Mouse (Mus musculus): ENCODE results near the gene Edaradd. TPM values are rescaled to one million over a fixed set of nuclear protein-coding genes. Genes with fewer than 3 reads are reported as not detected.

Gene Edaradd
- polyA plus RNA-seq, 1 experiment, result not detected

DNA sequence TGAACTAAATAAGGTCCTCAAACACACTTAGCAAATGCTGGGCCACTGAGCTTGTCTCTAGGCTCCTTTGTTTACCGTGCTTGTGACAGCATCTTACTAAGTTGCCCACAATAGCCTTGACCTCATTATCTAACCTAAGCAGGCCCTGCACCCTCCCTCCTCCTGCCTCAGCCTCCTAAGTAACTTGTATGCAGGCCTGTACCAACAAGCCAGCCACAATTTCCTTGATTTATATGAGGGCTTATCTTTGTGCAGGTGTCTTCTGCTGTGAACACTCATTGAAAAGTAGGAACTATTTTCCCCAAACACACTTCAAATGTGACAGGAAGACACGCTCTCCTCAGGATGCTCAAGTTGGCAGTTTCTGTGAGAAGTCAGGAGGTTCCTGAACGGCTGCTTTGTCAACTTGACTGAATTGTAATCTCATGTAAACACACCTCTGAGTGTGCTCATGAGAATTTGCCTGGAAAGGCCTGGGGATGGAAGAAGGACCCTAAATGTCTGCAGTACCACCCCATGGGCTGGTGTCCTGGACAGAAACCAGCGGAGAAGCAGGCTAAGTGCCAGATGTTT lies 17.5 kb downstream of the Edaradd start:
- H3K4me3 ChIP-seq (ENCODE audit: insufficient read depth, poor library complexity, severe bottlenecking), result no peak overlapping the region
- H3K79me3 ChIP-seq (ENCODE audit: low read depth), result no peaks in the 10 kb centered on the region
- H3K36me3 ChIP-seq (ENCODE audit: control insufficient read depth, insufficient read depth), result no peaks in the 10 kb centered on the region
- no peak overlapping the region for H3ac ChIP-seq (ENCODE audit: control insufficient read depth, insufficient read length, low read depth)
- no peaks in the 10 kb centered on the region for H3K79me2 ChIP-seq (ENCODE audit: control insufficient read depth, insufficient read depth)
- H3K27me3 ChIP-seq (ENCODE audit: control insufficient read depth, insufficient read depth, insufficient read length), result no peaks in the 10 kb centered on the region
- no peak for TF ChIP-seq FOSL1 (IDR thresholded peaks at IDR 0.05; ENCODE audit: insufficient read depth, low read length, poor library complexity, severe bottlenecking)
- TF ChIP-seq USF1 (IDR thresholded peaks at IDR 0.05; ENCODE audit: low read depth), result no peak
- no peak for TF ChIP-seq MYOG (IDR thresholded peaks at IDR 0.05; ENCODE audit: control insufficient read depth, extremely low read depth, insufficient read length)
- no peak for TF ChIP-seq CTCF (IDR thresholded peaks at IDR 0.05; ENCODE audit: control insufficient read depth, insufficient read depth, insufficient read length)
- TF ChIP-seq MAX (IDR thresholded peaks at IDR 0.05), result no peak
- no peak for TF ChIP-seq MYOD1 (IDR thresholded peaks at IDR 0.05; ENCODE audit: control insufficient read depth, insufficient read length, low read depth)
- no peak for TF ChIP-seq CEBPB (IDR thresholded peaks at IDR 0.05; ENCODE audit: low read depth)

DNA sequence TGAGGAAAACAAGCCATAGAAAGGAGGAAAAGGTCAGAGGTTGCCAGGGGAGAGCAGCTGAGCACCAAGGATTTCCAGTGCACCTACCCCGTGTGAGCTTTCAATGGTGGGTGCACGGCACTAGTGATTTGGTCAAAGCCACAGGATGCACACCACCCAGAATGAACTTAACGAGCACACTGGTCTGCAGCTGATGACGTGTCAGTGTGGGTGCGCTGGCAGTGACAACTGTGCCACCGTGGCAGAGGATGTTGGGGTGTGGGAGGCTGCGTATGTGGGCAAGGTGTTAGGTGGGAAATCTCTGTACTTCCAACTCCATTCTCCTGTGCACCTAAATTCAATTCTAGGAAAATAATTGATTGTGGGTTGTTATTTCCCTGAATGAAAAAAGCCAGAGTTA lies 21.1 kb downstream of the Edaradd start:
- Histone ChIP-seq H3K79me2 (ENCODE audit: control insufficient read depth, insufficient read depth) (no peaks in the 10 kb centered on the region), H3ac (ENCODE audit: control insufficient read depth, insufficient read length, low read depth) (no peak overlapping the region)

DNA sequence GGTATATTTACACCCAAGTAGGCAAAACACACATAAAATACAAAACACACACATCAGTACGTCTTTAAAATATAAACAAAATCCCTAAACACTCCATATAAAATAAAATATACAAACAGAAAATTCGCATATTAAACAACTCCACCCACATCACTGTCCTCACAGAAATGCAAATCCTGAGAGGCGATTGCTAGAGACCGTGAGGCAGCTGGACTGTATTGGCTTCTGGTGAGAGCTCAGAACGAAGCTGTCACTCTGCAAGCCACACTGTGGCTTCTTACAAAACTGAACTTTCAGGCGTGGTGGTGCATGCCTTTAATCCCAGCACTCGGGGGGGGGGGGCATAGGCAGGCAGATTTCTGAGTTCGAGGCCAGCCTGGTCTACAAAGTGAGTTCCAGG lies 22.4 kb downstream of the Edaradd start:
- Histone ChIP-seq H3K36me3 (ENCODE audit: control insufficient read depth, insufficient read depth) (no peaks in the 10 kb centered on the region), H3K79me2 (ENCODE audit: control insufficient read depth, insufficient read depth) (no peaks in the 10 kb centered on the region), H3K4me3 (ENCODE audit: insufficient read depth, poor library complexity, severe bottlenecking) (no peak overlapping the region), H3K79me3 (ENCODE audit: low read depth) (no peaks in the 10 kb centered on the region), H3ac (ENCODE audit: control insufficient read depth, insufficient read length, low read depth) (no peak overlapping the region), H3K27me3 (ENCODE audit: control insufficient read depth, insufficient read depth, insufficient read length) (no peaks in the 10 kb centered on the region)
- no peak for TF ChIP-seq FOSL1 (IDR thresholded peaks at IDR 0.05; ENCODE audit: insufficient read depth, low read length, poor library complexity, severe bottlenecking)
- no peak for TF ChIP-seq MYOG (IDR thresholded peaks at IDR 0.05; ENCODE audit: control insufficient read depth, extremely low read depth, insufficient read length)
- TF ChIP-seq USF1 (IDR thresholded peaks at IDR 0.05; ENCODE audit: low read depth), result no peak
- no peak for TF ChIP-seq CEBPB (IDR thresholded peaks at IDR 0.05; ENCODE audit: low read depth)
- no peak for TF ChIP-seq MAX (IDR thresholded peaks at IDR 0.05)

More for the DNA sequence above, 21.1 kb downstream of the Edaradd start:
- H3K4me3 ChIP-seq (ENCODE audit: insufficient read depth, poor library complexity, severe bottlenecking), result no peak overlapping the region
- H3K27me3 ChIP-seq (ENCODE audit: control insufficient read depth, insufficient read depth, insufficient read length), result no peaks in the 10 kb centered on the region
- H3K36me3 ChIP-seq (ENCODE audit: control insufficient read depth, insufficient read depth), result no peaks in the 10 kb centered on the region
- no peaks in the 10 kb centered on the region for H3K79me3 ChIP-seq (ENCODE audit: low read depth)
- TF ChIP-seq MYOD1 (IDR thresholded peaks at IDR 0.05; ENCODE audit: control insufficient read depth, insufficient read length, low read depth), result no peak
- no peak for TF ChIP-seq MAX (IDR thresholded peaks at IDR 0.05)
- no peak for TF ChIP-seq CEBPB (IDR thresholded peaks at IDR 0.05; ENCODE audit: low read depth)
- TF ChIP-seq USF1 (IDR thresholded peaks at IDR 0.05; ENCODE audit: low read depth), result no peak
- TF ChIP-seq MYOG (IDR thresholded peaks at IDR 0.05; ENCODE audit: control insufficient read depth, extremely low read depth, insufficient read length), result no peak
- no peak for TF ChIP-seq CTCF (IDR thresholded peaks at IDR 0.05; ENCODE audit: control insufficient read depth, insufficient read depth, insufficient read length)
- no peak for TF ChIP-seq FOSL1 (IDR thresholded peaks at IDR 0.05; ENCODE audit: insufficient read depth, low read length, poor library complexity, severe bottlenecking)

DNA sequence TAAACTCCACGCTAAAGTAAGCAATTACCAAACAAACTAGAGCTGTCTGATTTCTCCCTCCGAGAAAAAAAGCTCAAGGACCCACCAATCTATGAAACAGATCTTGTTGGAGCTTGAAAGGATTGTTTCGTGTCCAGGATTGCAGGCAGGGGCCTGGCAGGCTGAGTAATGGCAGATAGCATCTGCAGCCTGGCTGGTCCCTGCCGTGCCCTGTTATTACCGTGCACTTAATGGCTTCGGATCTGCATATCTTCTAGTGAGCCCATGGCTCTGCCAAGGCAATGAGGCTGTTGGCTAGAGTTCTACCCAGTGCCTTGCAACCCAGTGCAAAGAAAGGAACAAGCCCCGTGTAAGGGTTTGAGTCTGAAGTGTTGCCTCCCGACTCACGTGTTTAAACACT lies 25.5 kb downstream of the Edaradd start:
- TF ChIP-seq MAX (IDR thresholded peaks at IDR 0.05) (no peak), CEBPB (IDR thresholded peaks at IDR 0.05; ENCODE audit: low read depth) (no peak), USF1 (IDR thresholded peaks at IDR 0.05; ENCODE audit: low read depth) (no peak), MYOD1 (IDR thresholded peaks at IDR 0.05; ENCODE audit: control insufficient read depth, insufficient read length, low read depth) (no peak), FOSL1 (IDR thresholded peaks at IDR 0.05; ENCODE audit: insufficient read depth, low read length, poor library complexity, severe bottlenecking) (no peak), MYOG (IDR thresholded peaks at IDR 0.05; ENCODE audit: control insufficient read depth, extremely low read depth, insufficient read length) (no peak), CTCF (IDR thresholded peaks at IDR 0.05; ENCODE audit: control insufficient read depth, insufficient read depth, insufficient read length) (no peak)
- H3ac ChIP-seq (ENCODE audit: control insufficient read depth, insufficient read length, low read depth), result no peak overlapping the region
- H3K79me2 ChIP-seq (ENCODE audit: control insufficient read depth, insufficient read depth), result no peaks in the 10 kb centered on the region

DNA sequence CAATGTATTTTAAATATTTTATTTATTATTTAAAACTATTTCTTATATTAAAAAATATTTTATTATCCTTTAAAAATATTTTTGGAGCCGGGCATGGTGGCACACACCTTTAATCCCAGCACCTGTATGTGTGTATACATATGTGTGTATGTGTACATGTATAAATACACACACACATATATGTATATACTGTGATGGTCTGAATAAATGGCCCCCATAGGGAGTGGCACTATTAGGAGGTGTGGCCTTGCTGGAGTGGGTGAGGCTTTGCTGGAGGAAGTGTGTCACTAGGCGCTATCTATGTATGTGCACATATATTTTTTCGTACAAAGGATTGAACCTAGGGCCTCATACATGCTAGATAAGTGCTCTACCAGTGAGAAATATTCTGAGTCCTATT lies 27.7 kb downstream of the Edaradd start:
- Histone ChIP-seq H3K79me3 (ENCODE audit: low read depth) (no peaks in the 10 kb centered on the region), H3K4me3 (ENCODE audit: insufficient read depth, poor library complexity, severe bottlenecking) (no peak overlapping the region)
- TF ChIP-seq FOSL1 (IDR thresholded peaks at IDR 0.05; ENCODE audit: insufficient read depth, low read length, poor library complexity, severe bottlenecking) (no peak), CTCF (IDR thresholded peaks at IDR 0.05; ENCODE audit: control insufficient read depth, insufficient read depth, insufficient read length) (no peak), CEBPB (IDR thresholded peaks at IDR 0.05; ENCODE audit: low read depth) (no peak), MYOD1 (IDR thresholded peaks at IDR 0.05; ENCODE audit: control insufficient read depth, insufficient read length, low read depth) (no peak), MYOG (IDR thresholded peaks at IDR 0.05; ENCODE audit: control insufficient read depth, extremely low read depth, insufficient read length) (no peak), MAX (IDR thresholded peaks at IDR 0.05) (no peak), USF1 (IDR thresholded peaks at IDR 0.05; ENCODE audit: low read depth) (no peak)

More for the DNA sequence above, 25.5 kb downstream of the Edaradd start:
- H3K4me3 ChIP-seq (ENCODE audit: insufficient read depth, poor library complexity, severe bottlenecking), result no peak overlapping the region
- no peaks in the 10 kb centered on the region for H3K27me3 ChIP-seq (ENCODE audit: control insufficient read depth, insufficient read depth, insufficient read length)
- no peaks in the 10 kb centered on the region for H3K36me3 ChIP-seq (ENCODE audit: control insufficient read depth, insufficient read depth)
- no peaks in the 10 kb centered on the region for H3K79me3 ChIP-seq (ENCODE audit: low read depth)

DNA sequence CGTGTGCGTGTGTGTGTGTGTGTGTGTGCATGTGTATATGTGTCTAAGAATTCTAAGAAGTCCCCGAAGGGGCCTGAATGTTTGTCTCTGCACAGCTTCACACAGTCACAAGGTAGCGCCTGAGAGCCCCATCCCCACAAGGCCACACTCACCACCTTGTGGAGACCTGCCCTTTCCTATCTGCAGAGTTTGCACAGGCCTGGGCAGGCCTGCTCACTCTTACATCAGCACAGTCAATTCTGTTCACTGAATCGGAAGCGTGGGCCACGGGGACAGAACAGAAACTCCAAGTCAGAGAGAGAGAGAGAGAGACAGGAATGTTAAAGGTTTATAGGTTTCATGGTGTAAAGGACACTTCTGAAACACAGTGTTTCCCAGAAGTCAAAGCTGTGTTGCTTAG lies 34.6 kb downstream of the Edaradd start:
- H3K27me3 ChIP-seq (ENCODE audit: control insufficient read depth, insufficient read depth, insufficient read length), result no peaks in the 10 kb centered on the region
- H3K79me3 ChIP-seq (ENCODE audit: low read depth), result no peaks in the 10 kb centered on the region
- TF ChIP-seq CEBPB (IDR thresholded peaks at IDR 0.05; ENCODE audit: low read depth) (no peak), MYOD1 (IDR thresholded peaks at IDR 0.05; ENCODE audit: control insufficient read depth, insufficient read length, low read depth) (no peak), MYOG (IDR thresholded peaks at IDR 0.05; ENCODE audit: control insufficient read depth, extremely low read depth, insufficient read length) (no peak), USF1 (IDR thresholded peaks at IDR 0.05; ENCODE audit: low read depth) (no peak), FOSL1 (IDR thresholded peaks at IDR 0.05; ENCODE audit: insufficient read depth, low read length, poor library complexity, severe bottlenecking) (no peak), CTCF (IDR thresholded peaks at IDR 0.05; ENCODE audit: control insufficient read depth, insufficient read depth, insufficient read length) (no peak), MAX (IDR thresholded peaks at IDR 0.05) (no peak)
- no peaks in the 10 kb centered on the region for H3K36me3 ChIP-seq (ENCODE audit: control insufficient read depth, insufficient read depth)
- no peak overlapping the region for H3ac ChIP-seq (ENCODE audit: control insufficient read depth, insufficient read length, low read depth)
- H3K79me2 ChIP-seq (ENCODE audit: control insufficient read depth, insufficient read depth), result no peaks in the 10 kb centered on the region
- no peak overlapping the region for H3K4me3 ChIP-seq (ENCODE audit: insufficient read depth, poor library complexity, severe bottlenecking)

More for the DNA sequence above, 27.7 kb downstream of the Edaradd start:
- H3ac ChIP-seq (ENCODE audit: control insufficient read depth, insufficient read length, low read depth), result no peak overlapping the region
- no peaks in the 10 kb centered on the region for H3K79me2 ChIP-seq (ENCODE audit: control insufficient read depth, insufficient read depth)
- no peaks in the 10 kb centered on the region for H3K27me3 ChIP-seq (ENCODE audit: control insufficient read depth, insufficient read depth, insufficient read length)
- H3K36me3 ChIP-seq (ENCODE audit: control insufficient read depth, insufficient read depth), result no peaks in the 10 kb centered on the region

Measured in C2C12 (cell line).